Mouse (Mus musculus): ENCODE measurements around the gene Klk7. TPM values are rescaled to one million over a fixed set of nuclear protein-coding genes. Genes with fewer than 3 reads are reported as not detected.

Klk7 gene
- polyA plus RNA-seq, 1 experiment from 2014 or later: not detected

- H3K36me3 ChIP-seq (ENCODE audit: inconsistent target): no peaks in the 10 kb centered on the region
- H3K4me3 ChIP-seq (ENCODE audit: inconsistent target): no peak overlapping the region
- H3K27ac ChIP-seq: no peak overlapping the region
- 91% methylated on average over 4 of the region's 4 CpGs for WGBS (ENCODE audit: missing documents)
- H3K79me2 ChIP-seq (ENCODE audit: inconsistent target): no peaks in the 10 kb centered on the region
These were observed 16.6 kb downstream of the Klk7 start for GRCm38 (mm10) chr7:43827706-43828105.

GRCm38 (mm10) chr7:43829006-43829405, 17.9 kb downstream of the Klk7 start:
- WGBS (ENCODE audit: missing documents): 93% methylated on average over 8 of the region's 8 CpGs
- Histone ChIP-seq H3K36me3 (ENCODE audit: inconsistent target) (no peaks in the 10 kb centered on the region), H3K4me3 (ENCODE audit: inconsistent target) (no peak overlapping the region), H3K79me2 (ENCODE audit: inconsistent target) (no peaks in the 10 kb centered on the region), H3K27ac (no peak overlapping the region)

- H3K4me3 ChIP-seq (ENCODE audit: inconsistent target): no peak within 1 kb of the TSS
These were observed 30.6 kb downstream of the Klk7 start, which contains the start of gene Klk5 for GRCm38 (mm10) chr7:43841701-43842100. Gene Klk5, plus strand, starts transcription at chr7:43841971.

GRCm38 (mm10) chr7:43843801-43844200, 32.7 kb downstream of the Klk7 start:
- WGBS (ENCODE audit: missing documents): 89% methylated on average over 4 of the region's 4 CpGs
- H3K27ac ChIP-seq: no peak overlapping the region
- H3K79me2 ChIP-seq (ENCODE audit: inconsistent target): no peaks in the 10 kb centered on the region
- no peak overlapping the region for H3K4me3 ChIP-seq (ENCODE audit: inconsistent target)
- H3K36me3 ChIP-seq (ENCODE audit: inconsistent target): no peaks in the 10 kb centered on the region

More at GRCm38 (mm10) chr7:43841701-43842100, 30.6 kb downstream of the Klk7 start, which contains the start of gene Klk5:
- Histone ChIP-seq H3K36me3 (ENCODE audit: inconsistent target) (no peaks in the 10 kb centered on the region), H3K27ac (no peak within 1 kb of the TSS), H3K79me2 (ENCODE audit: inconsistent target) (no peaks in the 10 kb centered on the region)
- 51% methylated on average over 3 of the region's 3 CpGs for WGBS (ENCODE audit: missing documents)

- no peaks in the 10 kb centered on the region for H3K79me2 ChIP-seq (ENCODE audit: inconsistent target)
- 85% methylated on average over 6 of the region's 6 CpGs for WGBS (ENCODE audit: missing documents)
- H3K4me3 ChIP-seq (ENCODE audit: inconsistent target): no peak overlapping the region
- no peaks in the 10 kb centered on the region for H3K36me3 ChIP-seq (ENCODE audit: inconsistent target)
- H3K27ac ChIP-seq: no peak overlapping the region
These were observed 40.5 kb downstream of the Klk7 start for GRCm38 (mm10) chr7:43851616-43852015.

GRCm38 (mm10) chr7:43854642-43855380, 43.7 kb downstream of the Klk7 start:
- H3K36me3 ChIP-seq (ENCODE audit: inconsistent target): no peaks in the 10 kb centered on the region
- 84% methylated on average over 9 of the region's 9 CpGs for WGBS (ENCODE audit: missing documents)
- no peak overlapping the region for H3K27ac ChIP-seq
- H3K79me2 ChIP-seq (ENCODE audit: inconsistent target): no peaks in the 10 kb centered on the region
- H3K4me3 ChIP-seq (ENCODE audit: inconsistent target): no peak overlapping the region

- H3K36me3 ChIP-seq (ENCODE audit: inconsistent target): no peaks in the 10 kb centered on the region
- 79% methylated on average over 3 of the region's 3 CpGs for WGBS (ENCODE audit: missing documents)
- no peaks in the 10 kb centered on the region for H3K79me2 ChIP-seq (ENCODE audit: inconsistent target)
- no peak overlapping the region for H3K4me3 ChIP-seq (ENCODE audit: inconsistent target)
- no peak overlapping the region for H3K27ac ChIP-seq
These were observed 44.6 kb downstream of the Klk7 start for GRCm38 (mm10) chr7:43855709-43856108.

- Histone ChIP-seq H3K79me2 (ENCODE audit: inconsistent target) (no peaks in the 10 kb centered on the region), H3K4me3 (ENCODE audit: inconsistent target) (no peak overlapping the region), H3K27ac (no peak overlapping the region), H3K36me3 (ENCODE audit: inconsistent target) (no peaks in the 10 kb centered on the region)
- 67% methylated on average over 7 of the region's 7 CpGs for WGBS (ENCODE audit: missing documents)
These were observed 45.2 kb downstream of the Klk7 start for GRCm38 (mm10) chr7:43856307-43856706.

GRCm38 (mm10) chr7:43857501-43857900, 46.4 kb downstream of the Klk7 start:
- WGBS (ENCODE audit: missing documents): 94% methylated on average over 12 of the region's 12 CpGs
- no peak overlapping the region for H3K4me3 ChIP-seq (ENCODE audit: inconsistent target)
- no peaks in the 10 kb centered on the region for H3K36me3 ChIP-seq (ENCODE audit: inconsistent target)
- H3K27ac ChIP-seq: no peak overlapping the region
- H3K79me2 ChIP-seq (ENCODE audit: inconsistent target): no peaks in the 10 kb centered on the region

GRCm38 (mm10) chr7:43860411-43860810, 49.3 kb downstream of the Klk7 start:
- Histone ChIP-seq H3K79me2 (ENCODE audit: inconsistent target) (no peaks in the 10 kb centered on the region), H3K36me3 (ENCODE audit: inconsistent target) (no peaks in the 10 kb centered on the region), H3K4me3 (ENCODE audit: inconsistent target) (no peak overlapping the region), H3K27ac (no peak overlapping the region)
- 86% methylated on average over 8 of the region's 8 CpGs for WGBS (ENCODE audit: missing documents)

Other genes with a start within 250 kb of the Klk7 start
- 1.5 to 2.7 TPM (median 2.5 TPM) in 3 replicates for gene Zfp658, start 249.0 kb upstream of the Klk7 start, polyA plus RNA-seq (2018)
- gene Zfp719, start 231.7 kb upstream of the Klk7 start, polyA plus RNA-seq (2018): 1.9 to 2.7 TPM (median 2.5 TPM) in 3 replicates
- not detected in 3 replicates for gene Zfp819, start 204.1 kb upstream of the Klk7 start, polyA plus RNA-seq (2018)
- gene Ceacam18, start 176.6 kb upstream of the Klk7 start, polyA plus RNA-seq (2018): not detected in 3 replicates
- 0.73 to 2.4 TPM (median 0.83 TPM) in 3 replicates for gene Siglece, start 151.1 kb upstream of the Klk7 start, polyA plus RNA-seq (2018)
- gene Ctu1, start 139.3 kb upstream of the Klk7 start, polyA plus RNA-seq (2018): 2.6 to 6.7 TPM (median 4.7 TPM) in 3 replicates
- gene Klk14, start 120.9 kb upstream of the Klk7 start, polyA plus RNA-seq (2018): not detected in 3 replicates
- gene Klk13, start 98.7 kb upstream of the Klk7 start, polyA plus RNA-seq (2018): not detected in 3 replicates
- gene Klk12, start 42.4 kb upstream of the Klk7 start, polyA plus RNA-seq (2018): not detected in 3 replicates
- gene Klk11, start 36.7 kb upstream of the Klk7 start, polyA plus RNA-seq (2018): not detected in 3 replicates
- not detected in 3 replicates for gene Klk10, start 30.3 kb upstream of the Klk7 start, polyA plus RNA-seq (2018)
- gene Klk9, start 19.4 kb upstream of the Klk7 start, polyA plus RNA-seq (2018): not detected in 3 replicates
- gene Klk8, start 13.7 kb upstream of the Klk7 start, polyA plus RNA-seq (2018): not detected in 3 replicates
- gene Klk6, start 13.2 kb downstream of the Klk7 start, polyA plus RNA-seq (2018): not detected in 3 replicates
- not detected in 3 replicates for gene Klk5, start 30.7 kb downstream of the Klk7 start, polyA plus RNA-seq (2018)
- not detected in 3 replicates for gene Klk4, start 69.9 kb downstream of the Klk7 start, polyA plus RNA-seq (2018)
- not detected in 3 replicates for gene Klk15, start 122.4 kb downstream of the Klk7 start, polyA plus RNA-seq (2018)
- gene Klk1b8, start 139.4 kb downstream of the Klk7 start, polyA plus RNA-seq (2018): not detected in 3 replicates
- 0.91 to 5.8 TPM (median 2.6 TPM) in 3 replicates for gene Klk1b1, start 155.5 kb downstream of the Klk7 start, polyA plus RNA-seq (2018)
- gene Klk1b9, start 164.8 kb downstream of the Klk7 start, polyA plus RNA-seq (2018): 0.40 TPM in 1 of 3 replicates, not detected in the others
- gene Klk1b11, start 184.6 kb downstream of the Klk7 start, polyA plus RNA-seq (2018): 8.0 to 74.1 TPM (median 17.4 TPM) in 3 replicates
- not detected in 3 replicates for gene Klk1b26, start 200.9 kb downstream of the Klk7 start, polyA plus RNA-seq (2018)
- gene Klk1b27, start 241.0 kb downstream of the Klk7 start, polyA plus RNA-seq (2018): 0.66 to 0.87 TPM in 2 of 3 replicates, not detected in the other

Measured in macrophage (primary cell).